Mouse (Mus musculus): Measurements from ENCODE around the gene Ccdc117. TPM values are rescaled to one million over a fixed set of nuclear protein-coding genes. Genes with fewer than 3 reads are reported as not detected.

Gene Ccdc117
- polyA plus RNA-seq (2012; rRNA removed): 7.9 and 8.7 TPM in 2 replicates

- peak within 1 kb of the TSS; percentile 96 for H3K4me3 ChIP-seq (replicated peaks; ENCODE audit: extremely low read depth, low read depth, low read length)
- WGBS: under 1% methylated on average over 64 of the region's 65 CpGs
- H3K4me1 ChIP-seq (ENCODE audit: control insufficient read depth, insufficient read depth, low read length): peaks cover 15% of the 10 kb centered on the region
- TF ChIP-seq CTCF (IDR thresholded peaks at IDR 0.05; ENCODE audit: insufficient read depth, low read length): peak; percentile 24; the same call in 1 of the 2 replicates
- peak; percentile 89; the same call in 1 of the 2 replicates for TF ChIP-seq POLR2A (IDR thresholded peaks at IDR 0.05; ENCODE audit: borderline replicate concordance, extremely low read depth, low read depth, low read length)
- DNase-seq: peak; percentile 91
Measured at GRCm38 (mm10) chr11:5541799-5542481, at the start of gene Ccdc117. Gene Ccdc117, minus strand, starts transcription at chr11:5542187.

- DNase-seq: no peak
- no peak for TF ChIP-seq POLR2A (IDR thresholded peaks at IDR 0.05; ENCODE audit: borderline replicate concordance, extremely low read depth, low read depth, low read length)
- TF ChIP-seq CTCF (IDR thresholded peaks at IDR 0.05; ENCODE audit: insufficient read depth, low read length): no peak
- 57% methylated on average over 6 of the region's 6 CpGs for WGBS
- no peaks in the 10 kb centered on the region for H3K4me1 ChIP-seq (ENCODE audit: control insufficient read depth, insufficient read depth, low read length)
- H3K4me3 ChIP-seq (replicated peaks; ENCODE audit: extremely low read depth, low read depth, low read length): no peak overlapping the region
Measured at GRCm38 (mm10) chr11:5575046-5575445, 33.1 kb upstream of the Ccdc117 start.

- whole genome bisulfite sequencing: 77% methylated on average over 2 of the region's 2 CpGs
- no peak for DNase-seq
- Histone ChIP-seq H3K4me1 (ENCODE audit: control insufficient read depth, insufficient read depth, low read length) (no peaks in the 10 kb centered on the region), H3K4me3 (replicated peaks; ENCODE audit: extremely low read depth, low read depth, low read length) (no peak overlapping the region)
- TF ChIP-seq CTCF (IDR thresholded peaks at IDR 0.05; ENCODE audit: insufficient read depth, low read length): no peak
Measured at GRCm38 (mm10) chr11:5573821-5574220, 31.8 kb upstream of the Ccdc117 start.

DNA sequence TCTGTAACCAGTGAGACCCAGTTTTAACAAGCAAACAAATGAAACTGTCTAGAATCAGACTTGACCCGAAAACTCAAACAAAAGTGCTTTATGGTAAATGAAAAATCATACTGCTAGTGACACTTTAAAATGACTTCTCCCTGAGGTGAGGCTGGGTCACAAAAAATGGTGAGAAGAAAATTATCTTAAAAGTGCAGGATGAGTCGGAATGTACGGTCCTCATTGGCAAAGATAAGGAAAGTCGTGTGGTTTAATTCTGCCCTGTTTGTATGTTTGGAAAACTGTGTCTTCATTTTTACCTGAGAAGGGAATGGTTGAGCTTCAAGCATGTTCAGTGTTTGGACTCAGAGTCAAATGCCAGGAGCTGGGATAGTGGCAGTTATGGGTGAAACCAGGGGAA lies 29.9 kb upstream of the Ccdc117 start:
- H3K4me3 ChIP-seq (replicated peaks; ENCODE audit: extremely low read depth, low read depth, low read length): no peak overlapping the region
- TF ChIP-seq POLR2A (IDR thresholded peaks at IDR 0.05; ENCODE audit: borderline replicate concordance, extremely low read depth, low read depth, low read length) (no peak), CTCF (IDR thresholded peaks at IDR 0.05; ENCODE audit: insufficient read depth, low read length) (no peak)
- H3K4me1 ChIP-seq (ENCODE audit: control insufficient read depth, insufficient read depth, low read length): no peaks in the 10 kb centered on the region
- DNase-seq: no peak
- 81% methylated on average over 4 of the region's 4 CpGs for WGBS

GRCm38 (mm10) chr11:5569474-5569873 lies 27.5 kb upstream of the Ccdc117 start, which contains the start of gene Ankrd36:
Gene Ankrd36, plus strand, starts transcription at chr11:5569684.
- no peak for DNase-seq
- no peaks in the 10 kb centered on the region for H3K4me1 ChIP-seq (ENCODE audit: control insufficient read depth, insufficient read depth, low read length)
- TF ChIP-seq CTCF (IDR thresholded peaks at IDR 0.05; ENCODE audit: insufficient read depth, low read length) (no peak), POLR2A (IDR thresholded peaks at IDR 0.05; ENCODE audit: borderline replicate concordance, extremely low read depth, low read depth, low read length) (no peak)
- 84% methylated on average over 12 of the region's 12 CpGs for WGBS
- no peak within 1 kb of the TSS for H3K4me3 ChIP-seq (replicated peaks; ENCODE audit: extremely low read depth, low read depth, low read length)

GRCm38 (mm10) chr11:5568082-5568481 lies 26.1 kb upstream of the Ccdc117 start:
- TF ChIP-seq CTCF (IDR thresholded peaks at IDR 0.05; ENCODE audit: insufficient read depth, low read length): no peak
- no peak for TF ChIP-seq POLR2A (IDR thresholded peaks at IDR 0.05; ENCODE audit: borderline replicate concordance, extremely low read depth, low read depth, low read length)
- WGBS: 91% methylated on average over 5 of the region's 5 CpGs
- no peak for DNase-seq
- Histone ChIP-seq H3K4me1 (ENCODE audit: control insufficient read depth, insufficient read depth, low read length) (no peaks in the 10 kb centered on the region), H3K4me3 (replicated peaks; ENCODE audit: extremely low read depth, low read depth, low read length) (no peak overlapping the region)

- no peak overlapping the region for H3K4me3 ChIP-seq (replicated peaks; ENCODE audit: extremely low read depth, low read depth, low read length)
- TF ChIP-seq POLR2A (IDR thresholded peaks at IDR 0.05; ENCODE audit: borderline replicate concordance, extremely low read depth, low read depth, low read length) (no peak), CTCF (IDR thresholded peaks at IDR 0.05; ENCODE audit: insufficient read depth, low read length) (no peak)
- no peaks in the 10 kb centered on the region for H3K4me1 ChIP-seq (ENCODE audit: control insufficient read depth, insufficient read depth, low read length)
- no peak for DNase-seq
- 98% methylated on average over 6 of the region's 6 CpGs for WGBS
Measured at GRCm38 (mm10) chr11:5567654-5568053, 25.7 kb upstream of the Ccdc117 start.

- WGBS: 30% methylated on average over 2 of the region's 2 CpGs
- no peaks in the 10 kb centered on the region for H3K4me1 ChIP-seq (ENCODE audit: control insufficient read depth, insufficient read depth, low read length)
- TF ChIP-seq CTCF (IDR thresholded peaks at IDR 0.05; ENCODE audit: insufficient read depth, low read length) (no peak), POLR2A (IDR thresholded peaks at IDR 0.05; ENCODE audit: borderline replicate concordance, extremely low read depth, low read depth, low read length) (no peak)
Measured at GRCm38 (mm10) chr11:5566506-5566905, 24.5 kb upstream of the Ccdc117 start.

GRCm38 (mm10) chr11:5565596-5565995 lies 23.6 kb upstream of the Ccdc117 start:
- WGBS: 80% methylated on average over 3 of the region's 3 CpGs

More at GRCm38 (mm10) chr11:5566506-5566905, 24.5 kb upstream of the Ccdc117 start:
- DNase-seq: no peak
- H3K4me3 ChIP-seq (replicated peaks; ENCODE audit: extremely low read depth, low read depth, low read length): no peak overlapping the region

GRCm38 (mm10) chr11:5563898-5564297 lies 21.9 kb upstream of the Ccdc117 start:
- H3K4me3 ChIP-seq (replicated peaks; ENCODE audit: extremely low read depth, low read depth, low read length): no peak overlapping the region
- WGBS: 78% methylated on average over 6 of the region's 6 CpGs
- no peak for DNase-seq
- H3K4me1 ChIP-seq (ENCODE audit: control insufficient read depth, insufficient read depth, low read length): no peaks in the 10 kb centered on the region
- TF ChIP-seq CTCF (IDR thresholded peaks at IDR 0.05; ENCODE audit: insufficient read depth, low read length): no peak
- TF ChIP-seq POLR2A (IDR thresholded peaks at IDR 0.05; ENCODE audit: borderline replicate concordance, extremely low read depth, low read depth, low read length): no peak

More at GRCm38 (mm10) chr11:5565596-5565995, 23.6 kb upstream of the Ccdc117 start:
- DNase-seq: no peak
- H3K4me3 ChIP-seq (replicated peaks; ENCODE audit: extremely low read depth, low read depth, low read length): no peak overlapping the region
- no peak for TF ChIP-seq CTCF (IDR thresholded peaks at IDR 0.05; ENCODE audit: insufficient read depth, low read length)
- TF ChIP-seq POLR2A (IDR thresholded peaks at IDR 0.05; ENCODE audit: borderline replicate concordance, extremely low read depth, low read depth, low read length): no peak
- no peaks in the 10 kb centered on the region for H3K4me1 ChIP-seq (ENCODE audit: control insufficient read depth, insufficient read depth, low read length)

Measured in lung, adult 2 months (tissue).